Mouse (Mus musculus) liver, embryonic 14.5 days (tissue): ENCODE data around the gene Ninj2. TPM values are rescaled to one million over a fixed set of nuclear protein-coding genes. Genes with fewer than 3 reads are reported as not detected.

Source experiments
- ATAC-seq: fragments of 200-750 bp; cut with Nextera tagmentation; 2 replicates; pipeline ENCODE4 v1.8.0; 2017; ENCODE audit warnings: moderate number of reproducible peaks, mild to moderate bottlenecking, moderate library complexity; ENCODE audit not compliant: insufficient read depth
- DNase-seq, 3 experiments: peaks; one replicate each; pipeline ENCODE4 v3.0.0-alpha.2; 2012 to 2013; ENCODE audit warnings: low read depth in 3 of 3, low spot score in 3 of 3
- H3K27ac ChIP-seq: fragments of 300-500 bp; sonication (generic); 2 replicates; pipeline ENCODE4 v1.5.1; 2014; ENCODE audit warnings: moderate library complexity, mild to moderate bottlenecking, control low read depth, inconsistent platforms
- H3K27me3 ChIP-seq: fragments of 300-500 bp; sonication (generic); 2 replicates; pipeline ENCODE4 v1.6.1; 2014; ENCODE audit warnings: mild to moderate bottlenecking, low read length, moderate library complexity; ENCODE audit not compliant: control insufficient read depth, insufficient read depth
- H3K36me3 ChIP-seq: fragments of 300-500 bp; sonication (generic); replicated peaks from 2 replicates; pipeline ENCODE4 v1.6.1; 2014; ENCODE audit warnings: low read depth; ENCODE audit not compliant: control insufficient read depth, insufficient read depth
- H3K4me1 ChIP-seq, 2 experiments: fragments of 200-500 bp in 1 of 2; fragments of 300-500 bp in 1 of 2; sonication (generic) in 1 of 2; replicated peaks; 2 replicates each; pipeline ENCODE4 v1.6.1; 2012 to 2014; ENCODE audit warnings: antibody characterized with exemption in 1 of 2, inconsistent platforms in 1 of 2, low read length in 1 of 2; ENCODE audit not compliant: control insufficient read depth in 2 of 2, insufficient read depth in 2 of 2
- H3K4me2 ChIP-seq: fragments of 300-500 bp; sonication (generic); 2 replicates; pipeline ENCODE4 v1.6.1; 2014; ENCODE audit warnings: low read depth, mild to moderate bottlenecking, control low read depth, moderate library complexity
- H3K4me3 ChIP-seq, 2 experiments: fragments of 200-500 bp in 1 of 2; fragments of 300-500 bp in 1 of 2; sonication (generic) in 1 of 2; 2 replicates each; pipeline ENCODE4 v1.5.1; 2012 to 2014; ENCODE audit warnings: low read depth in 2 of 2, low read length in 2 of 2, mild to moderate bottlenecking in 2 of 2, control low read depth in 1 of 2, inconsistent platforms in 1 of 2, moderate library complexity in 1 of 2; ENCODE audit not compliant: insufficient read depth in 1 of 2
- H3K9ac ChIP-seq: fragments of 300-500 bp; sonication (generic); replicated peaks from 2 replicates; pipeline ENCODE4 v1.6.1; 2014; ENCODE audit warnings: mild to moderate bottlenecking, control low read depth, moderate library complexity
- H3K9me3 ChIP-seq: fragments of 300-500 bp; sonication (generic); 2 replicates; pipeline ENCODE4 v1.6.1; 2016; ENCODE audit warnings: low read length, mixed read lengths; ENCODE audit not compliant: control insufficient read depth
- CTCF ChIP-seq: IDR thresholded peaks from 2 replicates; pipeline ENCODE4 v1.5.1; 2016; ENCODE audit warnings: antibody characterized with exemption, low read depth, control low read depth
- EP300 ChIP-seq: IDR thresholded peaks from 2 replicates; pipeline ENCODE4 v1.6.1; 2016; ENCODE audit warnings: antibody characterized with exemption, low read depth
- WGBS: fragments of 180-500 bp; shearing (Covaris S2); extraction: QIAGEN DNeasy Blood & Tissue Kit; methylation state at CpG from one replicate; pipeline ENCODE4 v1.1.7; 2014; ENCODE audit not compliant: insufficient replicate concordance; 5-methylcytosine and 5-hydroxymethylcytosine counted together
- polyA plus RNA-seq, 2 experiments: library from polyadenylated mRNA; depleted of rRNA in 1 of 2; stranded (reverse) in 1 of 2; unstranded in 1 of 2; fragments of >200 nt; fragmentation: Nextera tagmentation in 1 of 2; extraction: Ambion mirVana in 1 of 2; gene quantifications; 2 replicates each; pipeline versions ENCODE4 v1.2.1 to v1.2.3; 2012 to 2014

Gene Ninj2
- polyA plus RNA-seq, 2 experiments = 0.33 TPM; not detected in 1

GRCm38 (mm10) chr6:120186594-120186993, 93.4 kb downstream of the Ninj2 start:
- Histone ChIP-seq H3K9ac (no peak overlapping the region), H3K36me3 (no peaks in the 10 kb centered on the region), H3K4me1 (peaks cover 12 to 30% of the 10 kb centered on the region in 2 experiments), H3K27ac (no peak overlapping the region), H3K9me3 (no peaks in the 10 kb centered on the region), H3K4me2 (no peak overlapping the region), H3K27me3 (no peaks in the 10 kb centered on the region), H3K4me3 (no peak overlapping the region)
- DNase-seq = no peak
- TF ChIP-seq CTCF (no peak), EP300 (no peak)
- 60% methylated on average over 3 of the region's 3 CpGs for WGBS
- no peak for ATAC-seq

DNA sequence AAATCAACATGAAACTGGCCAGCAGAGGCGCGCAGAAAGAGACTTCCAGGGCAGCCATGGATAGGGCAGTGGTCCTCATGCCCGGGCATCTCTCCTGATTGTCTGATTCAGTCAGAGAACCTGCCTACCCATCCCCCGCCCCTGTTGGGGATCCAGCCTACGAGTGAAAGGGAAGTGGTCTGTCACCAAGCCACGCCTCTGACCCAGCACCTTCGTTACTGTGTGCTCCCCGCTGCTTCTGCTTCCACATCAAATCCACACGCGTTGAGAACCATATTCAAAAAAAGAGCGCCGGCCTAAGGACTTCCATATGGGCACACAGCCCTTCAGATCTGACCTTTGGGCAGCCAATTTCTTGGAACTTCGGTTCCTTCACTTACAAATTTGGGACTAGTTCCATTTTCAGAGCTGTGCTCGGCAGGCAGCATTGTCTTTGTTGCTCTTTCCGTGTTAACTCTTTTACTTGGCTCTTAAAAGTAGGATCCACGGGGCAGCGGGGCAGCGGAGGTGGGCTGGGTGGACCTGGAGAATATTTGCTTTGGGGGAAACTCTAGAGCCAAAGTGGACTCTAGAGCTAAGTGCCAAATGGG, 94.5 kb downstream of the Ninj2 start:
- no peaks in the 10 kb centered on the region for H3K27me3 ChIP-seq
- 6% methylated on average over 18 of the region's 18 CpGs for WGBS
- H3K9me3 ChIP-seq = no peaks in the 10 kb centered on the region
- no peaks in the 10 kb centered on the region for H3K36me3 ChIP-seq
- H3K4me2 ChIP-seq = peak overlapping the region; percentile 67
- peak overlapping the region; percentile 49 for H3K9ac ChIP-seq
- no peak overlapping the region for H3K27ac ChIP-seq
- ATAC-seq (0 out of 2 replicates have a peak, but pooled peaks have one; percentile 14), DNase-seq (no peak)
- TF ChIP-seq EP300 (no peak), CTCF (no peak)
- peak overlapping the region; percentile 11 to 23; a peak in 3 of 4 replicates for H3K4me3 ChIP-seq
- H3K4me1 ChIP-seq = peaks cover 12 to 30% of the 10 kb centered on the region in 2 experiments

DNA sequence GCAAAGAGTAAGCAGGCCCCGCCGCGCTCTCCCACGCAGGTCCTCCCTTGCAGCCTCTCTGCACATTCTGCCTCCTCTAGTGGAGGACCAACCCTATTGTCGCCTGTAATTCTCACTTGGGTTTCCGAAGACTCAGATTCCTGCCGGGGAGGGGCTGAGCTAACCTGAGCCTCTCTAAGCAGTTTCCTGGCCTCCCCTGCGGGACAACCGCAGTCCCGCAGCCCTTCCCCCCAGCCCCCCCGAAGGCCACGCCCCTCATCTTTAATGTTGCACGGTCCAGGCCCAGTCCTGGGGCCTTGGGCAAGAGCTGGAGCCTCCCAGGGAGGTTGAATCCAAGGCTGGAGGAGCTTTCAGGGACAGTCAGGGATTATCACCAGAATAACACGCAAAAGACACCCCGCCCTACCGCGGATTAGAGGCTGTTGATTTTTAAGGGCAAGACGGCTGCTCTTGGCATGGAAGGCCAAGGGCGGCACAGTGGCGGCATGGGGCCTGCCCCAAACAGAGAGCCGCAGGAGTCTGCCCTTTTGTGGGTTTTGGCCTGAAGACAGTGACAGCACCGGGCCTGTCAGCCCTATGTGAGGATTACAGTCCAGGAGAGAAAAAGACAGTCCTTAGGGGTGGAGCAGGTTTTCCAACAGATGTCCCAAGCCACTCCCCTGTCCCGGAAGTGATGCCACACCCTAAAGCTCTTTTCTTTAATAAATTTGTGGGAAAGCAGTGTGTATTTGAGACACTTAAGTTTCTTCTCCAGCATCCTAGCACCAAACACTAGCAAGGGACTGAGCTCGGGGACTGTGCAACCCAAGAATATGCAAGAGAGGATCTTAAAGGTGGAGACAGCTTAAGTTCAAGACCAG, 95.5 kb downstream of the Ninj2 start:
- DNase-seq (no peak), ATAC-seq (peak; percentile 32; the same call in 1 of the 2 replicates)
- peak; percentile 46 for TF ChIP-seq CTCF
- no peak for TF ChIP-seq EP300
- H3K27me3 ChIP-seq = no peaks in the 10 kb centered on the region
- H3K9ac ChIP-seq = 0 out of 2 replicates have a peak overlapping the region, but pooled peaks have one; percentile 0
- WGBS = 21% methylated on average over 24 of the region's 24 CpGs
- peak overlapping the region in 1 of 2 experiments; percentile 2; a peak in 1 of 4 replicates for H3K4me3 ChIP-seq
- peaks cover 17 to 34% of the 10 kb centered on the region in 2 experiments for H3K4me1 ChIP-seq
- H3K9me3 ChIP-seq = no peaks in the 10 kb centered on the region
- H3K27ac ChIP-seq = no peak overlapping the region
- peak overlapping the region; percentile 67 for H3K4me2 ChIP-seq
- no peaks in the 10 kb centered on the region for H3K36me3 ChIP-seq

DNA sequence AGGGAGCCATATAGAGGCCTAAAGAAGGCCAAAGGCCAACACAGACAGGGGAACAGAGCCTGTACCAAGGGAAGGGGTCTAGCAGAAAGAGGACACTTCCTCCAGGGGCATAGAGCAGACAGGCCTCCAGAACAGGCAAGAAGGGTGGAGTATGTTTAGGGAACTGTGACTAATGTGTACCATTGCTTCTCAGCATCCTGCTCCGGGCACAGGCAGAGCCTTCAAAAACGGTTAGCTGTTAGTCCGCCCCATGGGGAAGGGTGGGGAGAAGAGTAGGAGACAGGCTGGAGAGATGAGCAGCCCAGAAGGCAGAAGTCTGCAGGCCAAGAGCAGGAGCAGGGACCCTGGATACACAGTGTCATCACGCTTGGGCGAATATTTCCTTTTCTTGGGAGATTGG, 96.1 kb downstream of the Ninj2 start:
- H3K36me3 ChIP-seq = no peaks in the 10 kb centered on the region
- no peaks in the 10 kb centered on the region for H3K9me3 ChIP-seq
- ATAC-seq (no peak), DNase-seq (no peak)
- WGBS = 65% methylated on average over 5 of the region's 5 CpGs
- no peak overlapping the region for H3K27ac ChIP-seq
- peaks cover 17 to 33% of the 10 kb centered on the region in 2 experiments for H3K4me1 ChIP-seq
- H3K4me2 ChIP-seq = no peak overlapping the region
- TF ChIP-seq EP300 (no peak), CTCF (no peak)
- H3K27me3 ChIP-seq = no peaks in the 10 kb centered on the region
- H3K4me3 ChIP-seq = no peak overlapping the region
- H3K9ac ChIP-seq = no peak overlapping the region

GRCm38 (mm10) chr6:120190365-120190764, 97.2 kb downstream of the Ninj2 start:
- no peak for TF ChIP-seq CTCF
- TF ChIP-seq EP300 = no peak

More at GRCm38 (mm10) chr6:120190365-120190764, 97.2 kb downstream of the Ninj2 start:
- no peaks in the 10 kb centered on the region for H3K9me3 ChIP-seq
- H3K27me3 ChIP-seq = no peaks in the 10 kb centered on the region
- no peak overlapping the region for H3K9ac ChIP-seq
- WGBS = 71% methylated on average over 4 of the region's 4 CpGs
- no peak overlapping the region for H3K27ac ChIP-seq
- H3K36me3 ChIP-seq = no peaks in the 10 kb centered on the region
- peaks cover 17 to 32% of the 10 kb centered on the region in 2 experiments for H3K4me1 ChIP-seq
- DNase-seq (no peak), ATAC-seq (no peak)
- no peak overlapping the region for H3K4me3 ChIP-seq
- H3K4me2 ChIP-seq = no peak overlapping the region
